Mouse (Mus musculus) B cell, adult 67 days (primary cell): ENCODE data around the gene Scimp. TPM values are rescaled to one million over a fixed set of nuclear protein-coding genes. Genes with fewer than 3 reads are reported as not detected.

Experiments used
- total RNA-seq, 2 experiments: library from RNA; stranded (reverse); gene quantifications; 4 replicates each; pipeline ENCODE4 v1.2.4; 2023

Gene Scimp
- 10 to 100 TPM; 28.9 to 29.8 TPM for total RNA-seq

DNA sequence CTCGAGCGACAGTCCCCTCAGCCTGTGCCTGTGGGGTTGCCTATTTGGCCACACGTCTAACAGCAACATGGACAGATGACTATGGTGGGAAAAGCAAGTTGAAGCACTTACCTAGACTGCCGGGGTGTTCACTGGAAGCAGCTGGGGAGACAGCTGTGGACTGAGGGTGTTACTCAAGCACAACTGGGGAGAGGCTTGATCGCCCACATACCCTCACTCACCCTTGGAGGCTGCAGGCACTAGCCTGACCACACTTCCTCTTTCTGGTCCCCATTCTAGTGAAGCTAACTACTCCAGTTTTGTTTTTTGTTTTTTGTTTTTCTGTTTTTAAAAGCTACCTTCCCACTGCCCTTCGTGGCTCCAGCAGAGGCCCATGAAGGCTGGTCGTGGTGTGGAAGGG is at the start of gene Scimp:
Scimp (minus strand) TSS at position 222 of the 400 bp plus-strand sequence.

DNA sequence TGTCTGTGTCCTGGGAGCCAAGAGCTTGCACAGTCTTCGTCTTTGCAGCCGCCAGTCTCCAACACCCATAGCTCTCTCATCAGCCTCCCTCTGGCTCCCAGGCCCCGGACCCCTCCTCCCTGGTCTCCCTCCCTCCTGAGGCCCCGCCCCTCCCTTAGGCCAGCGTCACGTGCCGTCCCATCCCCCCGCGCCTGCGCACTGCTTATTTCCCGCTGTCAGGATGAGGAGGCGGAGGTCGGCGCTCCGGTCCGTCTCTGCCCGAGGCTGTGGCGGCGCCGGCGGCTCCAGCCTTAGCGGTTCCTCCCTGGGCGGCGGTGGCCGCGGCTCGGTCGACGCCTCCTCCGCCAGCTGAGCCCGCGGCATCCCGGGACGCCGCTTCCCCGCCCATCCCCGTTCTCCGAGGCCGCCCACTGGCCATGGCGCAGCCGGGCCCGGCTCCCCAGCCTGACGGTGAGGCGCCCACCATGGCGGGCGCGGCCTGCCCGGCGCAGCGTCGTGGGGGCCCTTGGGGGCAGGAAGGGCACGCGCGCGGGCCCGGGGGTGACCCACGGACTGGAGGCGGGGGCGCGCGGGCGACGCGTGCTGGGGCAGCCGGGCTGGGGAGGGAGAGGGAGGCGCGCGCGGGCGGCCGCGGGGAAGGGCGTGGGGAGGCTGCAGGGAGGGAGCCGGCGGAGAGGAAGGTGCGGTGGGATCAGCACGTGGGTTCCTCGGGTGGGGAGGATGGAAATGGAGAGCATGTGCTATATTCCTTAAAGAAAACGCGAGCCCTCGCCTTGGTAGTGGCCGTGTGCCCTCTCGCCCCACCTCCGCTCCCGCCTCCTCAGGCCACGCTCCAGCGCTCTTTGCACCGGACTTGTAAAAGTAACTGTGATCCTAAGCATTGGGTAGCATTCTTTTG is 32.4 kb upstream of the Scimp start, which contains the start of gene Rabep1:
Rabep1 (plus strand) TSS at position 220 of the 898 bp plus-strand sequence.

DNA sequence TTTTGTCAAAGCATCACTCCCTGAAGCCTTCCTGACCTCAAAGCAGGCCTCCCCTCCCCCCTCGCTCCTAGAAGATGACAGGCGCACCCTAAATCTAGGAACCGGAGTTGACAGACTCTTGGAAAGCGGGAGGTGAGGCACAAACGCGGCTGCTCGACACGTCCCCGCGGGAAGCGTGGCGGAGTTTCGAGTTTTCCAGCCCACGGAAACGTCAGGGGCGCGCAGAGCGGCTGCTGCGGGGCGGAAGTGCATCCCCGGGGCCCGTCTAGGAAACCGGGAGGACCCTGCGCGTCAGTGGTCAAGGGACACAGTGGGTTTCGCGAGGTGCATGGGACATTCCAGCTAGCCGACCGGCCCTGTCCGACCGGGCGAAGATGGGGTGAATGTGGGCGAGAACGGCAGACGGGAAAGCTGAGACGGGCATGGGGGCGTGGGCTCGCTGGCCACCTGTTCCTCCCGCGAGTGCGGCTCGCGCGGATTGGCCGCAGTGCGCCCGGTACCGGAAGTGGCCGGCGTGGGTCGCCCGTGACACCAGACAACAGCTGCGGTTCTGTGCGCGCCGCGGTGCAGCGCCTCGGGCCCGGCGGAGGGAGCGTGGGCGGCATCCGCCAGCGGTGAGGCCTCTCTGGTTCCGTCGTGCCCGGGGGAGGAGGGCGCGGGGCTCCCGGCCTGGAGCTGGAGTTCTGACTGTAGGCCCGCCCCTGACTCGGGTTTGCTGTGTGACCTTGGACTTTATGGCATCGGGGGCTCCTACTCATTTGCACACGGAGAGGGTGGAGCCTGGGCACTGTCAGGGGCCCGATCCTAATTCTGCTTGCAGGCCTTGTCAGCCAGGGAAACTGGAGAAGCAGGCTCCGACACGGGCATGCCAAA is 48.2 kb downstream of the Scimp start, which contains the start of gene Zfp3:
Zfp3 (plus strand) TSS at position 274 of the 873 bp plus-strand sequence.

Other genes with a start within 250 kb of the Scimp start
- 10 to 100 TPM; 81.3 to 93.7 TPM for gene Mink1, start 249.7 kb downstream of the Scimp start, total RNA-seq
- not detected for gene 4930544D05Rik, start 196.7 kb downstream of the Scimp start, total RNA-seq
- 1 to 10 TPM in 1 of 2 experiments, not detected in 1; 1.2 TPM for gene Chrne, start 193.4 kb downstream of the Scimp start, total RNA-seq
- not detected for gene Gp1ba, start 173.5 kb downstream of the Scimp start, total RNA-seq
- gene Rnf167, start 165.4 kb downstream of the Scimp start, total RNA-seq = 100 to 1,000 TPM; 242 to 251 TPM
- gene Slc25a11, start 165.1 kb downstream of the Scimp start, total RNA-seq = 10 to 100 TPM; 69.1 to 77.2 TPM
- gene Pfn1, start 157.9 kb downstream of the Scimp start, total RNA-seq = 1,000 to 10,000 TPM; 1,404 to 1,507 TPM
- gene Eno3, start 155.4 kb downstream of the Scimp start, total RNA-seq = 10 to 100 TPM; 36.4 to 41.4 TPM
- gene Spag7, start 143.2 kb downstream of the Scimp start, total RNA-seq = 10 to 100 TPM; 50.3 to 51.9 TPM
- gene Camta2, start 124.5 kb downstream of the Scimp start, total RNA-seq = 10 to 100 TPM; 68.6 to 69.9 TPM
- 1 to 10 TPM; 2.0 to 2.2 TPM for gene Inca1, start 112.4 kb downstream of the Scimp start, total RNA-seq
- 10 to 100 TPM; 33.4 to 36.3 TPM for gene Kif1c, start 112.0 kb downstream of the Scimp start, total RNA-seq
- 1 to 10 TPM; 1.8 to 5.4 TPM for gene Zfp3, start 48.4 kb downstream of the Scimp start, total RNA-seq
- gene Rabep1, start 32.2 kb upstream of the Scimp start, total RNA-seq = 10 to 100 TPM; 57.1 to 57.7 TPM
- 100 to 1,000 TPM; 109 to 131 TPM for gene Nup88, start 157.4 kb upstream of the Scimp start, total RNA-seq
- gene Rpain, start 157.6 kb upstream of the Scimp start, total RNA-seq = 10 to 100 TPM; 56.6 to 60.3 TPM
- gene C1qbp, start 170.4 kb upstream of the Scimp start, total RNA-seq = 10 to 100 TPM; 79.5 to 82.5 TPM
- 10 to 100 TPM; 34.5 to 41.6 TPM for gene Dhx33, start 191.9 kb upstream of the Scimp start, total RNA-seq
- 10 to 100 TPM; 13.4 to 19.7 TPM for gene Mis12, start 207.0 kb upstream of the Scimp start, total RNA-seq
- 10 to 100 TPM; 30.2 to 33.7 TPM for gene Derl2, start 207.3 kb upstream of the Scimp start, total RNA-seq
- gene 6330403K07Rik, start 220.9 kb upstream of the Scimp start, total RNA-seq = not detected